Mouse (Mus musculus): ENCODE measurements around the gene Gm3776. TPM values are rescaled to one million over a fixed set of nuclear protein-coding genes. Genes with fewer than 3 reads are reported as not detected.

Gene Gm3776
- not detected in 2 replicates for polyA plus RNA-seq (2021; fragmentation: Nextera tagmentation)
- long read RNA-seq, experiment 1, result 0 reads
- long read RNA-seq, experiment 2, partial matches to known transcripts, result 0 of 1 reads
- long read RNA-seq, experiment 2, other reads (novel, unspliced or antisense), result 0 of 1 reads

GRCm38 (mm10) chr9:78256914-78257313 lies at the start of gene Gm3776:
Gm3776 (plus strand) TSS chr9:78257129.

DNA sequence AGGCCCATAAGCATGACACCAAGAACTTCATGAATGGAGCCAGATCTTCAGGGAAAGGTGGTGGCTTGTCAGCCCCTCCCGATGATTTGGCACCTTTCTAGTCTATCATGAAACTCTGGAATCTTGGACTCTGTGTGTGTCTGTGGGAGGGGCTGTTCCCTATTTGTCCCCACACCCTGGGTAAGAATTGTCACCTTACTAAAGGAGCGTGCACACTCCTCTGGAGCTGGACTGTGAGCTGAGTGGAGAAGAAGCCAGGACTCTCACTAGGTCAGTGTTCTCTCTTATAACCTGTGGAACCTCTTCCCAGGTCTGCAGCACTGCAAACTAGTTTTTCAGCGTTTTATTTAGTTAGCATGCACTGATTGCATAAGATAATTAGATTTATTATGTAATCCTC lies 26.5 kb upstream of the Gm3776 start, which contains the start of gene Gsta1:
Gsta1 (plus strand) TSS at position 196 of the 400 bp plus-strand sequence.

DNA sequence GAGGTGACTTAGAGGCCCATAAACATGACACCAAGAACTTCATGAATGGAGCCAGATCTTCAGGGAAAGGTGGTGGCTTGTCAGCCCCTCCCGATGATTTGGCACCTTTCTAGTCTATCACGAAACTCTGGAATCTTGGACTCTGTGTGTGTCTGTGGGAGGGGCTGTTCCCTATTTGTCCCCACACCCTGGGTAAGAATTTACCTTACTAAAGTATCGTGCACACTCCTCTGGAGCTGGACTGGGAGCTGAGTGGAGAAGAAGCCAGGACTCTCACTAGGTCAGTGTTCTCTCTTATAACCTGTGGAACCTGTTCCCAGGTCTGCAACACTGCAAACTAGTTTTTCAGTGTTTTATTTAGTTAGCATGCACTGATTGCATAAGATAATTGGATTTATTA lies 32.8 kb downstream of the Gm3776 start, which contains the start of gene Gm10639:
Gm10639 (plus strand) TSS at position 201 of the 400 bp plus-strand sequence.

DNA sequence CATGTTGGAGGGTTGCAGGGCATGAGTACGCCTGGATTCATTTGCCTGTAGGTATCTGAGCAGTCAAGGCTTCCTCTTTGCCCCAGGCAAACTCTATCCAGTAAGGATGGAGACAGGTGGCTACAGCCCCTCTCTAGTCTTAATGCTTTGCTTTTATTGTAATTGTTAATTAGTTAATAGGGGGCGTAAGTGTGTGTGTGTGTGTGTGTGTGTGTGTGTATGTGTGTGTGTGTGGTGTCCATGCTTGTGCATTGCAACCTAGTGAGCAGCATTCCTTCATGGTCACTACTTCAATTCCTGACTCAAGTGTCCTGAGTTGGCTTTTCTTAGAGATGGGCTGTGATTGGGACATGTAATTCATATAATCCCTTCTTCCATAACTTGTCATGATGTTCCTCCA lies 57.8 kb downstream of the Gm3776 start, which contains the start of gene Omt2a:
Omt2a (minus strand) TSS at position 101 of the 400 bp plus-strand sequence.

Other genes starting within 250 kb of the Gm3776 start
- not detected in 2 replicates for gene Gcm1, start 205.2 kb upstream of the Gm3776 start, polyA plus RNA-seq (2021; fragmentation: Nextera tagmentation)
- 85.5 and 115 TPM in 2 replicates for gene Fbxo9, start 148.1 kb upstream of the Gm3776 start, polyA plus RNA-seq (2021; fragmentation: Nextera tagmentation)
- gene Ick, start 147.9 kb upstream of the Gm3776 start, polyA plus RNA-seq (2021; fragmentation: Nextera tagmentation), result 9.2 and 9.6 TPM in 2 replicates
- gene Gsta4, start 74.4 kb upstream of the Gm3776 start, polyA plus RNA-seq (2021; fragmentation: Nextera tagmentation), result 105 and 108 TPM in 2 replicates
- gene Gsta1, start 26.5 kb upstream of the Gm3776 start, polyA plus RNA-seq (2021; fragmentation: Nextera tagmentation), result not detected in 2 replicates
- gene Gm10639, start 32.8 kb downstream of the Gm3776 start, polyA plus RNA-seq (2021; fragmentation: Nextera tagmentation), result 0.19 TPM in 1 of 2 replicates, not detected in the other
- not detected in 2 replicates for gene Omt2a, start 57.7 kb downstream of the Gm3776 start, polyA plus RNA-seq (2021; fragmentation: Nextera tagmentation)
- not detected in 2 replicates for gene Omt2b, start 70.5 kb downstream of the Gm3776 start, polyA plus RNA-seq (2021; fragmentation: Nextera tagmentation)
- gene Gsta2, start 98.7 kb downstream of the Gm3776 start, polyA plus RNA-seq (2021; fragmentation: Nextera tagmentation), result 1.1 and 1.4 TPM in 2 replicates
- not detected in 2 replicates for gene Dppa5a, start 111.0 kb downstream of the Gm3776 start, polyA plus RNA-seq (2021; fragmentation: Nextera tagmentation)
- gene Ooep, start 121.6 kb downstream of the Gm3776 start, polyA plus RNA-seq (2021; fragmentation: Nextera tagmentation), result not detected in 2 replicates
- 0.06 TPM in 1 of 2 replicates, not detected in the other for gene Ddx43, start 138.6 kb downstream of the Gm3776 start, polyA plus RNA-seq (2021; fragmentation: Nextera tagmentation)
- 0.25 and 0.32 TPM in 2 replicates for gene Cgas, start 186.1 kb downstream of the Gm3776 start, polyA plus RNA-seq (2021; fragmentation: Nextera tagmentation)
- gene Mto1, start 191.1 kb downstream of the Gm3776 start, polyA plus RNA-seq (2021; fragmentation: Nextera tagmentation), result 19.6 and 25.4 TPM in 2 replicates
- gene Gm17324, start 191.7 kb downstream of the Gm3776 start, polyA plus RNA-seq (2021; fragmentation: Nextera tagmentation), result 1.0 and 1.3 TPM in 2 replicates
- 1,241 and 1,476 TPM in 2 replicates for gene Eef1a1, start 232.0 kb downstream of the Gm3776 start, polyA plus RNA-seq (2021; fragmentation: Nextera tagmentation)

All from left cerebral cortex, adult 6 months (tissue).